Mouse (Mus musculus): Measurements from ENCODE around the gene Supv3l1. TPM values are rescaled to one million over a fixed set of nuclear protein-coding genes. Genes with fewer than 3 reads are reported as not detected.

Gene Supv3l1
- polyA plus RNA-seq, 1 experiment = 62.1 TPM

DNA sequence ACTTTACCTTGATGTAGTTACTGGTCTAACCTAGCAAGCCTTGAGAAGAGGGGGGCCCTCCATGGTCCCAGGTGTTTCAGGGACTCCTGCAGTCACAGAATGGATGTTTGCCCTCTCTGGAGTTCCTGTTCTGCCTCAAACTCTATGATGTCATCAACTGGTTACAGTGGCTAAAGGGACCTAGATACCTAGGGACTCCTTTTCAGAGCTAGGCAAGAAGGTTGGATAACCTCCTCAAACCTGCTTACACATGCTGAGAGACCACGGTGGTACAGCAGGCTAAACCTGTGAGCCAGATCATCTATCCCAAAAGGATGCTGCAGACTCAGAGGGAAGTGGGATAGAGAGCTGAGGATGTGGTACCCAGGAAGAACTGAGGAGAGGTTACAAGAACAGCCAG, 69.7 kb downstream of the Supv3l1 start, which contains the start of gene Hk1:
Gene Hk1, minus strand, starts transcription at position 101 of the 400 bp plus-strand sequence.
- Histone ChIP-seq H3K4me3 (ENCODE audit: insufficient read depth, low read depth, low read length) (no peak within 1 kb of the TSS), H3K27ac (replicated peaks; ENCODE audit: low read depth, low read length) (no peak within 1 kb of the TSS), H3K4me1 (ENCODE audit: control insufficient read depth, insufficient read depth, insufficient read length, low read length) (no peaks in the 10 kb centered on the region)

Other genes starting within 250 kb of the Supv3l1 start
- gene Tspan15, start 218.5 kb downstream of the Supv3l1 start, polyA plus RNA-seq (2012; ENCODE audit: insufficient read depth, insufficient read length, missing spikeins) = 16.2 and 21.8 TPM in 2 replicates
- gene Tacr2, start 197.3 kb downstream of the Supv3l1 start, polyA plus RNA-seq (2012; ENCODE audit: insufficient read depth, insufficient read length, missing spikeins) = not detected in 2 replicates
- 19.8 and 27.2 TPM in 2 replicates for gene Hk1, start 69.8 kb downstream of the Supv3l1 start, polyA plus RNA-seq (2012; ENCODE audit: insufficient read depth, insufficient read length, missing spikeins)
- not detected in 2 replicates for gene Hkdc1, start 27.2 kb downstream of the Supv3l1 start, polyA plus RNA-seq (2012; ENCODE audit: insufficient read depth, insufficient read length, missing spikeins)
- not detected in 2 replicates for gene 4930507D05Rik, start 249 bp downstream of the Supv3l1 start, polyA plus RNA-seq (2012; ENCODE audit: insufficient read depth, insufficient read length, missing spikeins)
- 46.9 and 61.9 TPM in 2 replicates for gene Vps26a, start 37.1 kb upstream of the Supv3l1 start, polyA plus RNA-seq (2012; ENCODE audit: insufficient read depth, insufficient read length, missing spikeins)
- 48.5 and 88.7 TPM in 2 replicates for gene Srgn, start 77.7 kb upstream of the Supv3l1 start, polyA plus RNA-seq (2012; ENCODE audit: insufficient read depth, insufficient read length, missing spikeins)
- gene Kif1bp, start 128.7 kb upstream of the Supv3l1 start, polyA plus RNA-seq (2012; ENCODE audit: insufficient read depth, insufficient read length, missing spikeins) = 23.4 and 26.4 TPM in 2 replicates
- 18.9 TPM in 2 replicates for gene Ddx21, start 152.5 kb upstream of the Supv3l1 start, polyA plus RNA-seq (2012; ENCODE audit: insufficient read depth, insufficient read length, missing spikeins)
- 79.1 and 95.4 TPM in 2 replicates for gene Ddx50, start 201.5 kb upstream of the Supv3l1 start, polyA plus RNA-seq (2012; ENCODE audit: insufficient read depth, insufficient read length, missing spikeins)

All from brown adipose tissue, adult 24 weeks (tissue).